Mouse (Mus musculus): ENCODE results near the gene Gp9. TPM values are rescaled to one million over a fixed set of nuclear protein-coding genes. Genes with fewer than 3 reads are reported as not detected.

The Gp9 gene
- polyA plus RNA-seq, 1 experiment, result not detected

GRCm38 (mm10) chr6:87809651-87810161 lies 31.8 kb downstream of the Gp9 start:
- Histone ChIP-seq H3ac (ENCODE audit: control insufficient read depth, insufficient read length) (no peak overlapping the region), H3K36me3 (ENCODE audit: control insufficient read depth, insufficient read depth) (no peaks in the 10 kb centered on the region), H3K79me2 (ENCODE audit: control insufficient read depth, insufficient read depth) (no peaks in the 10 kb centered on the region), H3K4me3 (peak overlapping the region; percentile 75), H3K4me2 (ENCODE audit: low read depth) (peak overlapping the region; percentile 84), H3K27me3 (ENCODE audit: control insufficient read depth, insufficient read depth, insufficient read length) (no peaks in the 10 kb centered on the region)
- TF ChIP-seq SRF (IDR thresholded peaks at IDR 0.05; ENCODE audit: control insufficient read depth, insufficient read length, low read depth) (no peak), REST (IDR thresholded peaks at IDR 0.05; ENCODE audit: insufficient read depth, insufficient read length) (no peak), MYOG (IDR thresholded peaks at IDR 0.05; ENCODE audit: control insufficient read depth in 1 of 3, insufficient read depth in 1 of 3, insufficient read length in 2 of 3, low read depth in 2 of 3) (peak in 1 of 3 experiments; percentile 32), MYOD1 (IDR thresholded peaks at IDR 0.05; ENCODE audit: control insufficient read depth in 1 of 3, insufficient read length in 2 of 3, low read depth in 2 of 3) (peak in 1 of 3 experiments; percentile 33), POLR2A (IDR thresholded peaks at IDR 0.05; ENCODE audit: insufficient read length, low read depth) (no peak), CEBPB (IDR thresholded peaks at IDR 0.05; ENCODE audit: insufficient read depth, poor library complexity, severe bottlenecking) (no peak), E2F4 (IDR thresholded peaks at IDR 0.05; ENCODE audit: insufficient read depth) (no peak), TCF3 (IDR thresholded peaks at IDR 0.05; ENCODE audit: insufficient read length, low read depth) (no peak), USF1 (IDR thresholded peaks at IDR 0.05; ENCODE audit: low read depth) (no peak), POLR2AphosphoS2 (IDR thresholded peaks at IDR 0.05; ENCODE audit: insufficient read length, low read depth) (no peak), MAX (IDR thresholded peaks at IDR 0.05; ENCODE audit: low read depth) (no peak), TCF12 (IDR thresholded peaks at IDR 0.05; ENCODE audit: insufficient read depth, poor library complexity, severe bottlenecking) (no peak)

GRCm38 (mm10) chr6:87810311-87810710 lies 32.4 kb downstream of the Gp9 start:
- Histone ChIP-seq H3K79me2 (ENCODE audit: control insufficient read depth, insufficient read depth) (no peaks in the 10 kb centered on the region), H3K36me3 (ENCODE audit: control insufficient read depth, insufficient read depth) (no peaks in the 10 kb centered on the region), H3K4me3 (peak overlapping the region; percentile 75), H3K4me2 (ENCODE audit: low read depth) (peak overlapping the region; percentile 84), H3K27me3 (ENCODE audit: control insufficient read depth, insufficient read depth, insufficient read length) (no peaks in the 10 kb centered on the region), H3ac (ENCODE audit: control insufficient read depth, insufficient read length) (peak overlapping the region; percentile 59)
- TF ChIP-seq MYOD1 (IDR thresholded peaks at IDR 0.05; ENCODE audit: control insufficient read depth in 1 of 3, insufficient read length in 2 of 3, low read depth in 2 of 3) (no peak), REST (IDR thresholded peaks at IDR 0.05; ENCODE audit: insufficient read depth, insufficient read length) (no peak), MAX (IDR thresholded peaks at IDR 0.05; ENCODE audit: low read depth) (no peak), USF1 (IDR thresholded peaks at IDR 0.05; ENCODE audit: low read depth) (no peak), POLR2AphosphoS2 (IDR thresholded peaks at IDR 0.05; ENCODE audit: insufficient read length, low read depth) (no peak)

GRCm38 (mm10) chr6:87810713-87811669 lies 33.1 kb downstream of the Gp9 start:
- H3K27me3 ChIP-seq (ENCODE audit: control insufficient read depth, insufficient read depth, insufficient read length), result no peaks in the 10 kb centered on the region
- no peaks in the 10 kb centered on the region for H3K79me2 ChIP-seq (ENCODE audit: control insufficient read depth, insufficient read depth)
- TF ChIP-seq E2F4 (IDR thresholded peaks at IDR 0.05; ENCODE audit: insufficient read depth), result no peak
- TF ChIP-seq USF1 (IDR thresholded peaks at IDR 0.05; ENCODE audit: low read depth), result no peak
- no peak for TF ChIP-seq CEBPB (IDR thresholded peaks at IDR 0.05; ENCODE audit: insufficient read depth, poor library complexity, severe bottlenecking)
- TF ChIP-seq MAX (IDR thresholded peaks at IDR 0.05; ENCODE audit: low read depth), result no peak
- no peak for TF ChIP-seq MYOG (IDR thresholded peaks at IDR 0.05; ENCODE audit: control insufficient read depth in 1 of 3, insufficient read depth in 1 of 3, insufficient read length in 2 of 3, low read depth in 2 of 3)
- no peak for TF ChIP-seq MYOD1 (IDR thresholded peaks at IDR 0.05; ENCODE audit: control insufficient read depth in 1 of 3, insufficient read length in 2 of 3, low read depth in 2 of 3)
- no peak for TF ChIP-seq POLR2AphosphoS2 (IDR thresholded peaks at IDR 0.05; ENCODE audit: insufficient read length, low read depth)
- no peak for TF ChIP-seq TCF12 (IDR thresholded peaks at IDR 0.05; ENCODE audit: insufficient read depth, poor library complexity, severe bottlenecking)
- no peak for TF ChIP-seq REST (IDR thresholded peaks at IDR 0.05; ENCODE audit: insufficient read depth, insufficient read length)
- TF ChIP-seq POLR2A (IDR thresholded peaks at IDR 0.05; ENCODE audit: insufficient read length, low read depth), result no peak
- no peak for TF ChIP-seq SRF (IDR thresholded peaks at IDR 0.05; ENCODE audit: control insufficient read depth, insufficient read length, low read depth)
- no peak for TF ChIP-seq TCF3 (IDR thresholded peaks at IDR 0.05; ENCODE audit: insufficient read length, low read depth)
- H3K4me3 ChIP-seq, result peak overlapping the region; percentile 75
- peak overlapping the region; percentile 59 for H3ac ChIP-seq (ENCODE audit: control insufficient read depth, insufficient read length)
- peak overlapping the region; percentile 84 for H3K4me2 ChIP-seq (ENCODE audit: low read depth)
- no peaks in the 10 kb centered on the region for H3K36me3 ChIP-seq (ENCODE audit: control insufficient read depth, insufficient read depth)

GRCm38 (mm10) chr6:87811675-87812338 lies 33.9 kb downstream of the Gp9 start, which contains the start of gene Rab43:
TSS of gene Rab43 (minus strand) at chr6:87812164.
- TF ChIP-seq REST (IDR thresholded peaks at IDR 0.05; ENCODE audit: insufficient read depth, insufficient read length) (no peak), MYOG (IDR thresholded peaks at IDR 0.05; ENCODE audit: control insufficient read depth in 1 of 3, insufficient read depth in 1 of 3, insufficient read length in 2 of 3, low read depth in 2 of 3) (peak in 1 of 3 experiments; percentile 36), MYOD1 (IDR thresholded peaks at IDR 0.05; ENCODE audit: control insufficient read depth in 1 of 3, insufficient read length in 2 of 3, low read depth in 2 of 3) (peak in 1 of 3 experiments; percentile 5), POLR2A (IDR thresholded peaks at IDR 0.05; ENCODE audit: insufficient read length, low read depth) (peak; percentile 93), SRF (IDR thresholded peaks at IDR 0.05; ENCODE audit: control insufficient read depth, insufficient read length, low read depth) (no peak), POLR2AphosphoS2 (IDR thresholded peaks at IDR 0.05; ENCODE audit: insufficient read length, low read depth) (peak; percentile 89)
- Histone ChIP-seq H3ac (ENCODE audit: control insufficient read depth, insufficient read length) (peak within 1 kb of the TSS; percentile 59), H3K36me3 (ENCODE audit: control insufficient read depth, insufficient read depth) (peaks cover 4% of the 10 kb centered on the region), H3K79me2 (ENCODE audit: control insufficient read depth, insufficient read depth) (no peaks in the 10 kb centered on the region), H3K27me3 (ENCODE audit: control insufficient read depth, insufficient read depth, insufficient read length) (no peaks in the 10 kb centered on the region), H3K4me2 (ENCODE audit: low read depth) (peak within 1 kb of the TSS; percentile 88), H3K4me3 (peak within 1 kb of the TSS; percentile 75)

Data from myocyte (in vitro differentiated cells).